Mouse (Mus musculus): Measurements from ENCODE around the gene Nox4.
A peak's percentile ranks its signal among the peaks of the same experiment; 100 is the strongest.

The Nox4 gene

DNA sequence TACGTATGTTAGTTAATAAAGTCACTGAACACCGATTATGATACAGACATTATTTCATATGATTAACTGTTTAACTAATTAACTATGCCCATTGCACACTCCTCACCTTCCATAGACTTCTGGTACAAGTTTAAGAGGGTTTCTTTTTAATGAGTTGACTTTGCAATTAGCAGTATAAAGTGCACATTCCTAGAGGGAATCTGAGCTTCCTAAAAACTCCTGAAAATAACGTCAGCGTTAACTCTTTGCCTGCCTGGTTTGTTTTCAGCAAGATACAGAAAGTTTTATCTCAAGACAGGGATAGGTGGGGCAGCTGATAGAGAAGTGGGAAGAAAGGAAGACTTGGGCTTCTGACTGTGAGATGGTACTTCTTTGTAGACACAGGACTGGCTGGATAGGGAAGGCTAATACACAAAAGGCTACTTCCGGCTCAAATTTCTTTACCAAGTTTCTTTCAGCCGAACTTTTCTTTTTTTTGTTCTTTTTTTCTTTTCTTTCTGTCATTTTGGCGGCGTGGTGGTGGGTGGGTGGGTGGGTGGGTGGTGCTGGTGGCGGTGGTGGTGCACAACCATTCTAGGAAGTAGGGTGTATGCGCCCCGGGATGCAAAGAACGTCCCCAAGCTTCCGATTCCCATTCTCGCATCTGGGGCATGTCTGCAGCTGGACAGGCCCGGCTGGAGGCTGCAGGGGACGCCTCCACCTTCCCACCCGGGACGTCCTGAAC, at the start of gene Nox4:
Nox4 (plus strand) TSS at position 241 of the 724 bp plus-strand sequence.
- DNase-seq: no peak

DNA sequence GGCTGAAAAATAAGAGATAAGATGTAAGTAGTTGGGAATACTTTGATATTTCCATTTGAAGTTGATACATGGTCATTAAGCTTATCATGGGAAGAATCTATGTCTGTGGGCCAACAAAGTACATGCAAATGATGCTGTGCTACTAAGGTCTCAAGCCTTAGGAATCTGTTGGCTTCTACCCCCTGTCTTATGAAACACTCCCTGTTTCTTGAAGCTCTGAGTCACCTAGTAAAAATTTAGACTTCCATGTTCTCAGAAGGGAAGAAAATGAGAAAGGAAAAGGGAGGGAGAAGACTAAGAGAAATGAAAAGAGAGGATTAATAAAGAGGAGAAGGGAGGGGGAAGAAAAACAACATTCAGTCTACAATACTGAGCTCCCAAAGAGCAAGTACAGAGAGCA, 41.1 kb upstream of the Nox4 start:
- no peak for DNase-seq

DNA sequence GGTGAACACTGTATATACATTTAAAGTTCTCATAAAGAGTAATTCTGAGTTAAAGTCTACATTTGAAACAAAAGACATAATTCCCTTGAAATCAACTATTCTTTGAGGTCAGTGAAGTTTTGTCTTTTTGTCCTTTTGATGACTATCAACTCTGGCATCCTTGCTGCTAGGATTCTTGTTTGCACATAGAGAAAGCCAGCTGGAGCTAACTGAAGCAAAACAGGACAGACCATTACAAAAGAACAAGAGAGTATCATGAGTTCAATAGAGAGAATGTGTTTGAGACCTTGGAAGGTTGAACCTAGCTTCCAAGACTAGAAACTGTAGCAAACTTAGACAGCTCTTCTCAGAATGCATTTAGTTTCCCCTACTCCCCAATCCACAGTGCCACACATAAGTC, 24.2 kb upstream of the Nox4 start:
- DNase-seq: no peak

DNA sequence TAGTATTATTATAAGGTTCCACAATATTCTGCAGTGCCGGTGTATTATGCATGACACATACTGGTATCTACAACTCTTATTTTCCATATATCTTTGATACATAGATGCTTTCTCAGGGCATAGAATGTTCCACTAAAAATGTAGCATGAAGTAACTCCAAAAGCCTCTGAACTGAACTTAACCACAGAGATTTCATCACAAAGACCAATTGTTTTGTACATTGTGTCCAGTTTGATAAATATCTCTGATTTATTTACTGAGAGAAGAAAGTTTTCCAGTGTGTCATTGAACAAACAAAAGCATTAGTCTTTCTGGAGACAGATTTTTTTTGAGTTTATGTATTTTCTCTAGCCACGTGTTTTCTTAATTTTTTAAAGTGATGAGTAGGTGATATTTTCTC, 23.1 kb upstream of the Nox4 start:
- no peak for DNase-seq

DNA sequence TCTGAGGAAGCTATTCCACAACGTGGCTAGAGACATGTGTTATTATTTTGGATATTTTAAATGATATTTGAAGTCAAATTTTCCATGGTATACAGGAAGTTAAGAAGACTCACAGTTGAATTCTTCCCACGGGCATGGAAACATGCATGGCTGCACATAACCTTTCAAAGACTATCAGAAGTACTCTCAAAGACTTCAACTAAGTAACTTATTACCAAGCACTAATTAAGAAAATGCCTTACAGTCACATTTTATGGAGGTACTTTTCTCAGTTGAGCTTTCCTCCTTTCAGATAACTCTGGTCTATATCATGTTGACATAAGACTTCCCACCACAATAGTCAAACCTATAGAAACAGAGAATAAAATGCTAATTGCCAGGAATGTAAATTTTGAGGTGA, 20.3 kb upstream of the Nox4 start:
- DNase-seq: no peak

DNA sequence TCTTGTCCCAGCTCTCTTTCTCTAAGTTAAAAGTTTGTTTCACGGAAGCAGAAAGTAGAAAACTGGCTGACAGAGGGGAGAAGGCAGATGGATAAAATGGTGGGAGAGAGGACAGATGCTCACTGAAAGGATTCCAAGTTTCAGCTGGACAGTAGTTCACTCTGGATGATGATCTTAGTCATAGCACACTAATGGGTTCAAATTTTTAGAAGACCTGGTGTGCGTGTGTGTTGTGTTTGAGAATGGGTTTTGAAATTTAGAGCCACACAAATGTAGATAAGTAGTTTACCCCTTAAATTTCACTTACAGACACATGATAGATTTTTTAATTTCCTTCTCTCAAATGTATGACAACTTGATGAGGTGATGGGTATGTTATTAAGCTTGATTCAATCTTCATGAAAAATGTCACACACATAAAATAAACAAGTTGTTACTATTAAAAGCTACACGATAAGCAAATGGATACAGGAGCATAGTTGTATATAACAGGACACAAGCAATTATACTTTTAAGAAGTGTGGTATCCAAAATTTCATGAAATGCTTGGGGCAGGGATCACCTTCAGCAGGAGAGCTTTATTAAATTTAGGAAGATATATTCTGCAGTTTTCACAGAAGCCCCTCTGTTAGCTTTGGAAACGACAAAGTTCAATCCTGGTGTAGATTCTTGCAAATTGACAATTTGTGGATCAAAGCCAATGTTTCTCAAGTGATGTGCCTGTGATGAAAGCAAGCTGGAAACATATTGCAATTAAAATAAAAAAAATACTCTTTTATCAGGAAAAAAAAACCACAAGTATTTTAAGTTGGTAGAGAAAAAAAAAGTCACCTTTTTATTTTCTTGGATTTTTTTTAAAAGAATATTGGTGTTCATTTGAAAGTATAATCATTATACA, 18.6 kb upstream of the Nox4 start:
- no peak for DNase-seq

DNA sequence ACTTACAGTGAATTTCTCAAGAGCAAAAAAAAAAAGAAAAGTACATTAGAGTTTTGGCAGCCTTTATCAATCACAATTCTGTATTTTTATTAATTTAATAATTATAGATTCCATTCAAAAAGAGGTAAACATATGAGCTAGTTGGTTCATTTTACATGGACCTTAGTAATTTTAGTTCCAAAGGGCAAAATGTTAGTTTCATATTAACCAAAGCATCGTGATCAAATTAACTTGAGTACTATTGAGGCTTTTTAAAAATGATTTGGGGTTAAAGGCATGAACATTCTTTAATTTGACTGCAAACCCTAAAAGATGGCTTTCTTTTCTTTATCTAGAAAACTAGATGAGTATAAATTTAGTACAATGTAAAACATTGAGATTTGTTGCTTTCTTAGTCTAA, 16.4 kb upstream of the Nox4 start:
- no peak for DNase-seq

DNA sequence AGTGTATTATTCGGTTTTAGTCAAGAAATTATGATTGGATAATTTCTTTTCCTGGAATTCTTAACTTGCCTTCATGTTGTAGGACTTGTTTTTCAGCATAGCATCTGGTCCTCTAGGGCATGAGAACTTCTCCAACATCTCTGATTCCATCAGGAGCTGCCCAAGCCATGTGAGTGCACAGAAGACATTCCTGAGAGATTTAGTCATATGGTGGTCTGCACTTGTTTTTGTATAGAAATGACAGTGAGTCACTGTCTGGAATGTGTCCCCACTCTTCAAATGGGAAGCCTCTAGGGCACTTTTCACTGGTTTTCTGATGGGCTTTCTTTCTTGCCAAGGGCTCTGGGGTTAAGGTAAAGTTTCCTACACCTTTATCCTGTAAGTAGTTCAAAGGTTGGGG, 4.8 kb upstream of the Nox4 start:
- DNase-seq: no peak

DNA sequence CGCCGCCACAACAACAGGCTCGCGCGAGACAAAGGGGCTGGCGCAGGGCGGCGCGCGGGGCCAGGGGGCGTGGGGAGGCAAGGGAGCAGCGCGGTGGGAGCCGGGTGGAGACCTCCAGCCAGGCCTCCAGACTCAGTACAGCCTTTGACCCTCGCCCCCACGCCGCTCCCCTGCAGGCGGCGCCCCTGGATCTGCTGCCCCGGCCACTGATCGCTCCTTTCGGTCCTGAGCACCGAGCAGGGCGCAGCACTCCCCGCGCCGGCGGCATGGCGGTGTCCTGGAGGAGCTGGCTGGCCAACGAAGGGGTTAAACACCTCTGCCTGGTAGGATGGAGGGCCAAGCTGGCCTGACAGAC, 661 bp downstream of the Nox4 start:
- DNase-seq: peak; percentile 6

DNA sequence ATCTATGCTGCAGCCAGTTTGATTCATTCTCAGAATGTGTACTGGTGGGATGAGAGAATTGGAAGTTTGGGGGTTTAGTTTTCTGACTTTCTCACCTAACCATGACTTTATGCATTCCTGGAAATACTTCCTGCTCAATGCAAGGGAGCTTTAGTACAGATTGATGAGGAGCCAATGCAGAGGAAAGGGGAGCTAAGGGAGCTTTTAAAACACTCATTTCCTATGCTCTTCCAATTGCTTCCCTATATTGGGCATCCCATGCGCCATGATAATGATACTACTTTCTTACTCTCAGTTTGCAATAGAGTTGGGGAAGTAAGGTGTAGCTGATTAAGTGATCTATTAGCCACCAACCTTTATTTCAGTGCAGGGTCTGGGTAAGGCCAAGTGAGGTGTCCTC, 1.0 kb downstream of the Nox4 start:
- DNase-seq: no peak

DNA sequence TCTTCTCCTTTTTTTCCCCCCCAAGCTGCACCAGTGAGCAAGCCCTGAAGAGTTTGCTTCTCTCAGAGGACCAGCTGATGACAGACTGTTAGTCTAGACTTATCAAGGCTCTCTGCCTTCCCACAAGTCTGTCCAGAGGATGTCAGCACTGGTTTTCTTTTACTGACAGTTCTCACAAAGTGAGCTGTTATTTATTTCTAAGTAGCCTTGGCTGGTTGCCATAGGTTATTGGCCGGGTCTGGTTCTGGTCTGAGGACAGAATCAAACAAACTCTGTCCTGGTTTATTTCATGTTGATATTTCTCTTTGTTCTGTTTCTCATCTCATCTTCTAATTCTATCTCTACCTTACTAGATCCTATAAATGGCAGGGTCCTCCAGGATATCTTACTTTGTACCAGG, 2.0 kb downstream of the Nox4 start:
- no peak for DNase-seq

DNA sequence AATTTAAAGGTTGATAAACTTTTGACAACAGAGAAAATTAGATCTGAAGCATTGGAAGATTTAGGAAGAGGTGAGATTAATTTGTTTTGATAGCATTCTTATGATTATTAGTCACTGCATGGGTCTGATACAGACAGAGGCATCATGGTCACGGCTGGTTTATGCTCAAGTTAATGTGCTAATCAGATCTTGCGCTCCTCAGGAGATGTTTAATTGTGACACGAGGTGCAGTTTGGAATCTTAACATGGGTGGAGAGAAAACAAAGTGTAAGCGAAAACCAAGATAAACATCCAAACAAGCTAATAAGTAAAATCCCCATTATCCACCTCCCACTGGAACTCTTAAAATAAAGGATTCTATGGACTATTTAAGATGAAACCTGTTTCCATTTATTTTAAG, 6.2 kb downstream of the Nox4 start:
- DNase-seq: no peak

DNA sequence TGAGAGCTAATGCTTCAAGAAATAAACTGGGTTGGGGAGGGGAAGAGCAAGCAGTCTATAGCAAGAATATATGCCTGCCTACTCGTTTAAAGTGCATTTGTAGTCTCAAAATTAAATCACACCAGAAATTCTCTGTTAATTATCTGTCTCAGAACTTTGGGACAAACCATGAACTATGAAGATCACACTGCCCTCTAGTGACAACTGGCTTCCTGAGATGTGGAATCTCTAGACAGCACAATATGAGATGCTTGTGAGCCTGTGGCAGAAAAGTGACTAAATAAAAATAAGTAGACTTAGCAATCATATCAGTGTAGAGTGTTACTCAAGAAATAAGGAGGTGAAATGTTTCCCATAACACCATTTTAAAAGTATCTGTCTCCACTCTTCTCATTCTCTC, 31.3 kb downstream of the Nox4 start:
- peak; percentile 24 for DNase-seq

DNA sequence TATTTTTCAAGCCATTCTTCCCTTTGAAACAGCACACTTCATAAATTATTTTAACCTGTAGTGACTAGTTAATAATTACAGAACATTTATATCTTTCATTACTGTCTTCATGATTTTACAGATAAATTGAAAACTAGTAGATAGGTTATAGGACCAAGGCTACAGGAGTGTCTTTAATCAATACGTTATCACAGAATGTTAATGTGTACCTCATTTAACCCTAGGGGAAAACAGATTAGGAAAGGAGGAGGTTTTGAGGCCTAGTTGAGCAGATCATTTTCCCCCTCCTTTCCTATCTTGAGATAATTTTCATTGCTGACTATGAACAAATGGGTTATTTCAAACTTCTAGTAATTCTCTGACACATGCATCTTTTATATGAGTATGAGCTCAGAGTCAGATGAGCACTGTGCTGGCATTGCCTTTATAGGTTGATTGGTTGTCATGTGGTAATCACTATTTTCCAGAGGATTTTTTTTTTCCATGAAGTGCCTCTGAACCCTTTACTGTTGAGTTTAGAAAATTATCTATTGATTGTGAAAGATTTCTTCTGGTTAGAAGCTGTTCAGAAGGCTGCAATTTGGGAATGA, 57.9 kb downstream of the Nox4 start:
- no peak for DNase-seq

DNA sequence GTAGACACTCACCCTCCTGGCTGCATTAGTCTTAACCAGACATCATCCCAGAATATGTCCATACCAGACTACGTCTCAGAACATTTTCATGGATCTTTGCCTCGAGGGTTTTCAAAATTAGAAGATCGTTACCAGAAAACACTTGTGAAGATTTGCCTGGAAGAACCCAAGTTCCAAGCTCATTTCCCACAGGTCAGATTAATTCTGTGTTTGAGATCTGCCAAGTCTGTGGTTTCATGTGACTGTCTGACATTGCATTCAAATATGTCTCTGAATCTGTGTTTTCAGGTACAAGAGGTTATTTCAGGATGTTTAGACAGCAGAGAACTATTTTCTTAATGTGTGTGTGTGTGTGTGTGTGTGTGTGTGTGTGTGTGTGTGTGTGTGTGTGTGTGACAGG, 75.7 kb downstream of the Nox4 start:
- DNase-seq: no peak

DNA sequence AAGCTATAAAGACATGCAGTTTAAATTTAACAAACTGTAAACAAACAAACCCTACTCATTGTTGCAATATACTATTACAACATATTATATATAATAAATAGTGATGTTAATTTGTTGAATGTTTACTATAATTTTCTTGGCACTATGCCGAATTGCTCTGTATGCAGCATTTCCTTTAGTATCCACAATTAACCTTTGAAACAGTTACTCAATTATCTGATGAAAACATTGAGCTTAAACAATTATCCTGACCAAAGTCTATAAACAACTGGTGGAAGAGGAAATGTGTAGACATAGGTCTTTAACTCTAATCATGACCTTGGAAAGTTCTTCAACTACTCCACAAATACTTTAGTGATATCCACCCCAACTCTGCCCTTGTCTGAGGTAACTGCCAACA, 76.2 kb downstream of the Nox4 start:
- no peak for DNase-seq

DNA sequence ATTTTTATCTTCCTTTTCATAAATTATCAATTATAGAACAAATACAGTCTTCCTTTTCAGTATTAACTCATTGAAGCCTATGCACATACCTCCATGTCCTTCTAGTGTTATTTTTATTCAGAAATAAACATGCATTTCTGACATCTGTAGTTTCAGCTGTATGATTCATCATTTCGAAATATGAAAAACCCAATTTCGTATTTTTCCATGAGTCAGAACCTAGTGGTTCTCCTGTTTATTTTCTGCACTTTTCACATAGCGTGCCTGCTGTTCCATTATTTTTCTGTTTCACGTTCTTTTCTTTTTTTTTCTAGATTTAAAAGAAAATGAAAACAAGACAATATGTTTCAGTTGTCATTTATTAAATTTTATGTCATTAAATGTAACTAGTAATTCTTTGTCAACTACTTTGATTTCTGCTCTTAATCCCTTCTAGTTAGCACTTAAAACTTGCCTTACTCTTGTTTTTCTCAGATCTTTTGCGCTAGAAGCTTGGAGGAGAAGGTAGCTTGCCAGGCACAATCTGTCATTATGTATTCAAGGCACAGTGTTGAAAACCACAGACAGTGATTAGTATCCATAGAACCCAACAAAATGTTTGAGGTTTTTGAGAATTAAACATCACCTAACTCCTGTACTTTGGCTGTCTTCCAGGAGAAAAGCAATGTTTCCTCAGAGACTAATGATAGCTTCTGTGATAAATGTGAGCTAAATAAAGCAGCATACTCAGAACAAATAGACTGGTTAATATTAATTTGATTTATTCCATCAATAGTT, 85.1 kb downstream of the Nox4 start:
- DNase-seq: no peak

DNA sequence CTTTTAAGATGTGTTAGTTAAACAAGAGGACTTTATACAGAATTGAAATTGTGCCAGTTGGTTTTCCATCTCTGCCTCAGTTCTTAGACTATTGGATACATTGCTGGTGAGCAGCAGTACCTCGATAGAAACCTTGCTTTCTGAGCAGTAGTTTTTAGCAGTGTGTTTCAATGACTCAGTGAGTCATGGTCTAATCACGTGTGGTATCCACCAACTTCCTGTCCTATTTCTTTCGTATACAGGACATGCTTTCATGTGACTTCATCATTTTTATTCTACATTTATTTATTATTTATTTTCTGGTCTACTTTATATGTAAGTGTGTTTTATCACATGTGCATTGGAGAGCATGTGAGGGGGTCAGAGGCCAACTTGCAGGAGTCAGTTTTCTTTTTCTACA, 99.7 kb downstream of the Nox4 start:
- DNase-seq: no peak

DNA sequence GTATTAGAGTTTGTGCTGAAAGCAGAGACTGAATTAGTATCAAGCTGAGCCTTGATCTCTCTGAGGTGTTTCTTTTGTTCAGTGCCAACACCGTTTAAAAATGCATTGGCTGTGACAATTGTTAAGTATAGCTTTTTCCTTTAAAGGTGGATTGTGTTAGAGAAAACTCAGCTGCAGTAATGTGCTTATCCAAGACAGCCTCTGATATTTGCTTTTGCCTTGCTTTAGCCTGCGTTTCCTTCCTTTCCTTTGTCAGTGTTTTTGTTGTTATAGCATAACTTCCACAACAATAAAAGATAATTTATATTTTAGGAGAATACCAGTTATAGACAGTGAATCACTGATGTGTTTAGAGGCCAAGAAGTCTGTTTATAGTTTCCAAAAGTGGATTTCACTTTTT, 106.9 kb downstream of the Nox4 start:
- DNase-seq: no peak

DNA sequence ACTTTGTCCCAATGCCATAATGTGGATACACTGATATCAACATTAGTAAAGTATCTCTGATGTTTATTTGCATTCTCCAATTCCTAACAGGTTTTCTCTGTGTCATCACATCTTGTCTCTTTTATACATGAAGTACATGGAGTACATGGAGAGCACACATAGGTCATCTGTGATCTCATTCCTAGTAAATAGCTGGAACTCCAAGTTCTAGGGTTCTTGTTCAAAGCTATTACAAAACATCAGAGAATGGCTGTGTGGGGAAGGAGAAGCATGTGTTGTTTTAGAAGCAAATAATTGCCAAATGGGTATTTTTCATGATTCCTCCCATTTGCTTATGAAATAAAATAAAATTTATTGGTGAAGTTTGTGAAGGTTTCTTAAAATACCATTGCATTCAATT, 121.9 kb downstream of the Nox4 start:
- DNase-seq: no peak

DNA sequence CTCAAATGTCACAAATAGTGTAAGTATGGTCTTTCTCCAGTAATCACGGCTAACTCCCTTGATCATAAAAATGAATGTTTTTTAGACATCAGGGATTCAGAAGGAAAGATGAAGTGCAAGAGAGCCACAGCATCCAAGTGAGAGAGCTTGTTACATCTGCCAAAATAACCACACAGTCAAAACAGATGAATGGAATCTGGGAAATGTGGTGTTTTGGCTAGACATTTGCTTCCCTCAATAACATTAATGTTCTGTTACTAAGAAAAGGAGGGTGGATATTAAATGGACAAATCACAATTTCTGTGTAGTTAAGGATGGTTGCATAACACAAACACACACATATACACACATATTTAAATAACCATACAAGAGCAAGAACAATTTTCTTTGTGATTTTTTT, 123.2 kb downstream of the Nox4 start:
- DNase-seq: no peak

DNA sequence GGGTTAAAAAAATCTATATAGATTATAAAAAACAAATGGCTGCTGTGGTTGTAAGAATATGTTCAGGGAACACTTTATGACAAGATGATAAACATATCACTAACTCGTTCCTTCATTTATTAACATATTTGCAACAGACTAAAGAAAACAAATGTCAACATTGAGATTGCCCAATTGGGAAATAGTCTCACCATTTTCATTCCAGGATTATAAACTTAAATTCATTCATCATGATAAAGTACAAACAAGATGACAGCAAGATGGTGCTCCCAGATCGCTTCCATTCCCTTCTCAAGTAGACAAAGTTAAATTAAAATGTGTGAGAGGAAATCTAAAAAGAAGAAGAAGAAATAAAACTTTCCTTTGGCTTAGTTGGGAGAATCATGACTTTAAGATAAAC, 124.9 kb downstream of the Nox4 start:
- no peak for DNase-seq

DNA sequence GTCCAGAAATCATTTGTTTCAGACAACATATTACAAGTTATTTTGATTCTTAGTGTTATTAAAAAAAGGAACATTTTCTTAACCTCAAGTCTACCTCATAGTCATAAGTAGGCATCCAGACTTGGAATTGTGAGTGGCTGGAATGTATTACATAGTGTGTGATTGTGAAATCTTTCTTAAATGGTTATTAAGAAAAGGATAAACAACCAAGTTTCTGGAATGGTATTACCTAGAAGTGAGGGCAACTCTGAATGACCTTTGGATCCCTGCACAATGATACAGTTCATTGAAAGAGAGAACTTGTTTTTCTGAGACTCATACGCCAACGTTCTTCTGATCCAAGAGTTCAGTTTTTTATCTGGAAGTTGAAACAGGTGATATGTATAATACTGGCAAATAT, 125.4 kb downstream of the Nox4 start:
- DNase-seq: no peak

DNA sequence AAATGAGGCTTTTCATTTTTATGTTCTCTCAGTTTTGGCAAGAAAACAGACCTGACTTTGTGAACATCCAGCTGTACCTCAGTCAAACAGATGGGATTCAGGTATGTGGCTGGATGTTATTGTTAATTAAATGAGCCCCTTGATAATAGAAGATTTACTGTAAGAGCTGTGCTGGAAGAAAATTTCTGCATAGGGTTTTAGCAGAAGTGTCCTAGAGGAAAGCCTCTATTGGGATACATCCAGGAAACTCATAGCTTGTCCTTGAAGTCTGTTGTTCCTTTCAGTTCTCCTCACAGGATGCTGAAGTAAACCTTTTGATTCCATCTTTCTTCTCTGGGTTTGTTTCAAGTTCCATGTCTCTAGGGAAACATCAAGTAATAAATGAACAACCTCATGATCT, 128.4 kb downstream of the Nox4 start:
- no peak for DNase-seq
